Mouse (Mus musculus) CH12.LX (cell line): Measurements from ENCODE around the gene Ttll8.

Experiments used
- KAT2A ChIP-seq: IDR thresholded peaks from 2 replicates; pipeline ENCODE4 v1.6.1; 2012; ENCODE audit warnings: low read length, improper control_type of control experiment, inconsistent platforms; ENCODE audit not compliant: insufficient replicate concordance
- NRF1 ChIP-seq: IDR thresholded peaks from 2 replicates; pipeline ENCODE4 v1.6.1; 2014; ENCODE audit warnings: low read depth, mild to moderate bottlenecking, inconsistent platforms, low read length, improper control_type of control experiment, moderate library complexity

GRCm38 (mm10) chr15:88955342-88955741 is 1.1 kb upstream of the Ttll8 start:
- TF ChIP-seq KAT2A (no peak), NRF1 (no peak)
